Mouse (Mus musculus): ENCODE data around the gene Agbl4.

DNA sequence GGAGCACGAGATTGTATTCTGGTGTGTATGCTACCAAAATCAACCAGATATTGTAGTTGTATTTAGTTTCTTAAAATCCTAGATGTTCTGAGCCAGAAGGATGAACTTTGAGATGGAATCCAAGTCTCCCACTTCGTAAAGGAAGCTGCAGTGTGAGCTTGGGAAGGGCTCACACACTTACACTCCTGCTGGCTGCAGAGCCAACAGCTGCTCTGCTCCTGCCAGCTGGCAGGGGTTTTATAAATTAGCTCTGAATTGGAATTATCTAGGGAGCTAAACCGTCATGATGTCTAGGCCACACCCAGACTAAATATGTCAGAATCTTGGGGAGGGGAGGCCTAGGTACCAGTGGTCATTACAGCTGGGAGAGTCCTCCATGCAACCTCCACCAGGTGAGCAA lies 1055.8 kb downstream of the Agbl4 start:
- TF ChIP-seq POLR2A (IDR thresholded peaks at IDR 0.05; ENCODE audit: low read depth, low read length) (no peak), POLR2AphosphoS2 (IDR thresholded peaks at IDR 0.05; ENCODE audit: low read depth, low read length) (no peak), EP300 (IDR thresholded peaks at IDR 0.05; ENCODE audit: low read length) (no peak), MAX (IDR thresholded peaks at IDR 0.05; ENCODE audit: low read length) (no peak), CTCF (conservative IDR thresholded peaks at IDR 0.05 in 1 of 2, IDR thresholded peaks at IDR 0.05 in 1 of 2; ENCODE audit: low read depth in 2 of 2, low read length in 2 of 2) (no peak), RAD21 (IDR thresholded peaks at IDR 0.05; ENCODE audit: low read depth, low read length) (no peak), CHD2 (IDR thresholded peaks at IDR 0.05; ENCODE audit: low read length) (no peak)
